Mouse (Mus musculus) spleen, adult 2 months (tissue): ENCODE data around the gene Fkbp6.

Source experiments
- CTCF ChIP-seq: fragments of 200-500 bp; IDR thresholded peaks from 2 replicates; pipeline ENCODE4 v1.5.1; 2011; ENCODE audit warnings: mild to moderate bottlenecking, inconsistent platforms; ENCODE audit not compliant: insufficient read depth, insufficient read length, insufficient replicate concordance; ENCODE audit errors: extremely low read depth
- POLR2A ChIP-seq: fragments of 200-500 bp; IDR thresholded peaks from 2 replicates; pipeline ENCODE4 v1.6.1; 2011; ENCODE audit warnings: low read depth, low read length, inconsistent platforms

DNA sequence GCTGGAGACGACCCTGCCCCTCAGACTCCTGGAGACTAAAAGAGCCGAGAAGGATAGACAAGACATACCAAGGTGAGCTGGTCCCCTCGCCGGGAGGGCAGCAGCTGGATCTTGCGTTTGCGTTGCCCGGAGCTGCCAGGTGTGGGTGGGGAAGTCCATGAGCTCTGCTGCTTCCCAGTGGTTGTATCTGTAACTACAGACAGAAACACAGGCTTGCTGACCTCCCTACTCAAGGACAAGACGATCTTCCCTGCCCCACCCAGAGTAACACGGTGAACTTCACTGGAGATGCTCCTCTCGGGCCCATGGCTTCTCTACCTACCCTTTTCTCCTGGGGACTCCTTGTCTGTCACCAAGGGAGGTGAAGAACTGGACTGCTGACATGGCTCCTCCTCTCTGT, 33.9 kb upstream of the Fkbp6 start:
- TF ChIP-seq CTCF (no peak), POLR2A (no peak)
